Mouse (Mus musculus) cerebellum, adult 2 months (tissue): Measurements from ENCODE around the gene Cck. TPM values are rescaled to one million over a fixed set of nuclear protein-coding genes. Genes with fewer than 3 reads are reported as not detected.

Source experiments
- DNase-seq, 2 experiments: peaks; one replicate each; pipeline ENCODE4 v3.0.0; 2021
- H3K27ac ChIP-seq: fragments of 200-500 bp; 2 replicates; pipeline ENCODE4 v1.5.1; 2012; ENCODE audit warnings: low read length, control low read depth, inconsistent platforms; ENCODE audit not compliant: insufficient read depth
- H3K27me3 ChIP-seq: fragments of 200-500 bp; 2 replicates; pipeline ENCODE4 v1.6.1; 2012; ENCODE audit warnings: inconsistent platforms, mild to moderate bottlenecking, low read length, moderate library complexity; ENCODE audit not compliant: control insufficient read depth, insufficient read depth
- H3K4me1 ChIP-seq: fragments of 200-500 bp; 2 replicates; pipeline ENCODE4 v1.6.1; 2011; ENCODE audit warnings: low read length; ENCODE audit not compliant: control insufficient read depth, insufficient read depth
- H3K4me3 ChIP-seq: fragments of 200-500 bp; replicated peaks from 2 replicates; pipeline ENCODE3; 2011; ENCODE audit warnings: mild to moderate bottlenecking, low read depth, low read length, control low read depth; ENCODE audit not compliant: insufficient read depth
- CTCF ChIP-seq: fragments of 200-500 bp; IDR thresholded peaks from 2 replicates; pipeline ENCODE4 v1.5.1; 2011; ENCODE audit warnings: low read depth, mild to moderate bottlenecking, control low read depth, low read length, moderate library complexity, borderline replicate concordance; ENCODE audit not compliant: insufficient read depth
- POLR2A ChIP-seq: fragments of 200-500 bp; IDR thresholded peaks from 2 replicates; pipeline ENCODE4 v1.6.1; 2011; ENCODE audit warnings: low read length, control low read depth, borderline replicate concordance; ENCODE audit not compliant: insufficient read depth
- WGBS: fragments of 180-500 bp; shearing (Covaris S2); methylation state at CpG from one replicate; pipeline ENCODE4 v1.1.7; 2018; 5-methylcytosine and 5-hydroxymethylcytosine counted together
- polyA plus RNA-seq: library from polyadenylated mRNA; depleted of rRNA; stranded (reverse); fragments of >200 nt; gene quantifications from 2 replicates; pipeline ENCODE4 v1.2.3, GENCODE M21; 2012

Gene Cck
- polyA plus RNA-seq, 1 experiment = 162 TPM

DNA sequence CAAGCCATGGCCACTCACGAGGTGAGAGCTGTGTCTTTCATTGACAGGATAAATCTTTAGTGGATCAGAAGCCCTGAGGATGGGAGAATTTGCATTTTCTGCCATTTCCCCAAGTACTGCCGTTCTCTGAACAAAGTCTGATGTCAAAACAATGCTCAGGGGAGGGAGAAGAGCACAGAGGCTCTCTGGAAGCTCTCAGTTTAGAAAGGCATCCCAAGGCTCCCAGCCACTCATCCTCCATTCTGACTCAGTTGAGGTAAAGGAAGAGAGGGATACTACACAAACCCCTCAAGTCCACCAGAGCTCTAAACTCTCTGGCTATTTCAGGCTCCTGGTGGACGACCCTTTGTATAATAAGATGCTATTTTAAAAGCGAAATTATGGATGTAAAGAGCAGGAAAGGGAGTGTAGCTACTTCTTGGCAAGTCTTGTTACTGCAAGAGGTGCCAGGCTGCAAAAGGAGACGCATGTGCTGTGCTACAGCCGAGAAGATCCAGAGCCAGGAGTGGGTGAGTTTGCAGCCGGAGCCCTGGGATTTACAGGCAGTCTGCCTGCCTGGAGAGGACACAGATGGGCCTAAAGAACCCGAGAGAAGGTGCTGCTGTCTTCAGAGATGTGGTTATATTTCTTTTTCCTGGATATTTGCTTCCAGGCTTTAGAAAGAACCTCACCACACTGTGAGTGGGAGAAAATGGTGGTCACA is 11.1 kb upstream of the Cck start:
- no peak overlapping the region for H3K27ac ChIP-seq
- no peak overlapping the region for H3K4me3 ChIP-seq
- 65% methylated on average over 8 of the region's 8 CpGs for WGBS
- TF ChIP-seq POLR2A = no peak
- TF ChIP-seq CTCF = no peak
- H3K27me3 ChIP-seq = no peaks in the 10 kb centered on the region
- DNase-seq = no peak
- H3K4me1 ChIP-seq = peaks cover 10% of the 10 kb centered on the region

DNA sequence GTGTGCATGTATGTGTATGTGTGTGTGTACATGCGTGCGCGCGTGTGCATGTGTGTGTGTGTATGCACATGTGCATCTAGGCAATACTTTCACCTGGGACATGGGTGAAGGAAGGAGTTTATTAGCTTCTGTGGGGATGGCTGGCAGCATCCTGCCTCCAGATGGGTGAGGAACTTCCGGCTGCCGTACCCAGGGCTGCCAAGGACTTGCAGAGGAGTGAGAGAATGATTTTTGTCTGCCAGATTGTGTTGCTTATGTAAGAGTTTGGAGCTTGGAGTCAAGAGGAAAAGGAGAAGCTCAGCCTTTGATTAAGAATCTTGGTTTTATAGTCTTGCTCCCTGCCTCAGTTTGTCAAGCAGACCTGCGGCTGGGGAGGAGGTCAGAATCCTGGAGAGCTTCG is 9.9 kb upstream of the Cck start:
- 57% methylated on average over 8 of the region's 8 CpGs for WGBS
- TF ChIP-seq POLR2A (no peak), CTCF (no peak)
- Histone ChIP-seq H3K27ac (no peak overlapping the region), H3K4me3 (no peak overlapping the region), H3K4me1 (peaks cover 10% of the 10 kb centered on the region), H3K27me3 (no peaks in the 10 kb centered on the region)
- DNase-seq = peak; percentile 14 to 40

GRCm38 (mm10) chr9:121496102-121496501 is 608 bp upstream of the Cck start:
- Histone ChIP-seq H3K27ac (no peak overlapping the region), H3K27me3 (no peaks in the 10 kb centered on the region), H3K4me3 (no peak overlapping the region), H3K4me1 (no peaks in the 10 kb centered on the region)
- DNase-seq = no peak
- WGBS = 39% methylated on average over 10 of the region's 10 CpGs
- TF ChIP-seq POLR2A (no peak), CTCF (no peak)

GRCm38 (mm10) chr9:121494006-121494767 is 1.3 kb downstream of the Cck start:
- TF ChIP-seq POLR2A (no peak), CTCF (no peak)
- no peak overlapping the region for H3K4me3 ChIP-seq
- H3K27me3 ChIP-seq = no peaks in the 10 kb centered on the region
- no peak for DNase-seq
- no peak overlapping the region for H3K27ac ChIP-seq
- no peaks in the 10 kb centered on the region for H3K4me1 ChIP-seq
- 4% methylated on average over 48 of the region's 48 CpGs for WGBS

DNA sequence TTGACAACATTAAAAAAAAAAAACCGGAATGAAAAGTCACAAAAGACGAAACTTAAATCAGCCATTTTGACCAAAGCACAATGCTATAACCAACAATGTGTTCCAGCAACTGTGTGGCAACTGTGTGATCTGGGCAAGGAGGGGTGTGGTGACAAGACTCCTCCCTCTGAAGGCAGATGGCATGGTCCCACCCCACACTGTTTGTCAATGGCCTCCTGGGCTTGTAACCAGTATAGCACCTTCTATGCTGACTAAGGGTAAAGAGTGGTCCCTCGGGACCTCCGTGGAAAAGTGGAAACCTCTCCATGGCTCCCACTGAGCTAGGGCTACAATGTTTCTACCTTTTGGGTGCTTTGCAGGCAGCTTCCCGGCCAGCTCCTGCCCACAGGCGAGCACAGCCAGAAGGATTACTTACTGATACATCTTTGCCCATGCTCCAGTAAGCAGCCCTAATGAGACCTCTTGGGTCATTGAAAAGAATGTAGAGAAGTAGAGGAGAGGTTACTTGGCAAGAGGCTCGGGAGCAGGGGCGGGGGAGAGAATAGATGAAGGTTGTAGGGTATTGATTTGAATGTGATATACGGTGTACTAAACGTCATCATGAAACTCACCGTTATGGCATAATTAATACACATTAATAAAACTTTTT is 3.8 kb downstream of the Cck start:
- WGBS = 60% methylated on average over 11 of the region's 11 CpGs
- Histone ChIP-seq H3K27ac (no peak overlapping the region), H3K4me1 (no peaks in the 10 kb centered on the region), H3K4me3 (no peak overlapping the region), H3K27me3 (no peaks in the 10 kb centered on the region)
- TF ChIP-seq CTCF (no peak), POLR2A (no peak)
- no peak for DNase-seq

- DNase-seq = no peak
- TF ChIP-seq CTCF = no peak
- no peak for TF ChIP-seq POLR2A
- H3K4me3 ChIP-seq = no peak overlapping the region
- H3K27me3 ChIP-seq = no peaks in the 10 kb centered on the region
- WGBS = 54% methylated on average over 7 of the region's 7 CpGs
- H3K27ac ChIP-seq = no peak overlapping the region
- H3K4me1 ChIP-seq = no peaks in the 10 kb centered on the region
Observed at GRCm38 (mm10) chr9:121487216-121487615, 8.3 kb downstream of the Cck start.

- Histone ChIP-seq H3K4me3 (no peak overlapping the region), H3K4me1 (peaks cover 14% of the 10 kb centered on the region), H3K27ac (no peak overlapping the region), H3K27me3 (no peaks in the 10 kb centered on the region)
- TF ChIP-seq POLR2A (no peak), CTCF (peak; percentile 78)
- WGBS = 17% methylated on average over 5 of the region's 5 CpGs
- peak; percentile 63 to 65 for DNase-seq
Observed at GRCm38 (mm10) chr9:121479453-121479852, 16.0 kb downstream of the Cck start.
